Mouse (Mus musculus): ENCODE data around the gene Vti1b.

DNA sequence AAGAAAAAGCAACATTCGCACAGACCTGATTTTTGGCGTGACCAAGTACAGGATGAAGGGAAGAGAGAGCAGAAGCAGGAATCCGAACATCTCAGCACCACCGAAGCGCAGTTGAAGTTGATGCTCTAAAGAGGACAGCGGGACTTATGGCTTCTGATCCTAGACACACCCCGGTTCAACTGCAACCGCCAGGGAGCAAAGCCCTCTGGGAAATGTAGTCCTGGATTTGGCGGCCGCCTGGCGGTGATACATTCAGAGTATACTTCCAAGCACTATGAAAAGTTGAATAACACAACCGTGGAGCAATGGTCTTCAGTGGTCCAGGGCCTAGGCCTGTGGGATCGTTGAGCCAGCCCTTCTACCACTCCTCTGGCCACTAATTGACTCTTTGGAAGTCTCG, 19.2 kb upstream of the Vti1b start:
- TF ChIP-seq CTCF (IDR thresholded peaks at IDR 0.05; ENCODE audit: extremely low read depth, insufficient read depth, insufficient read length, insufficient replicate concordance) (peak; percentile 16; the same call in 1 of the 2 replicates), POLR2A (IDR thresholded peaks at IDR 0.05; ENCODE audit: low read depth, low read length) (no peak)
